Mouse (Mus musculus) thymus, postnatal 25 days (tissue): ENCODE measurements at regions not wholly inside any gene's neighbourhood (a gene's known extent, or its start where the extent isn't known, plus 50 kb on each side); places are given as distances from the start of the nearest gene placed in this dataset.

Experiments used
- DNase-seq: peaks from one replicate; pipeline ENCODE4 v3.0.0; 2022

DNA sequence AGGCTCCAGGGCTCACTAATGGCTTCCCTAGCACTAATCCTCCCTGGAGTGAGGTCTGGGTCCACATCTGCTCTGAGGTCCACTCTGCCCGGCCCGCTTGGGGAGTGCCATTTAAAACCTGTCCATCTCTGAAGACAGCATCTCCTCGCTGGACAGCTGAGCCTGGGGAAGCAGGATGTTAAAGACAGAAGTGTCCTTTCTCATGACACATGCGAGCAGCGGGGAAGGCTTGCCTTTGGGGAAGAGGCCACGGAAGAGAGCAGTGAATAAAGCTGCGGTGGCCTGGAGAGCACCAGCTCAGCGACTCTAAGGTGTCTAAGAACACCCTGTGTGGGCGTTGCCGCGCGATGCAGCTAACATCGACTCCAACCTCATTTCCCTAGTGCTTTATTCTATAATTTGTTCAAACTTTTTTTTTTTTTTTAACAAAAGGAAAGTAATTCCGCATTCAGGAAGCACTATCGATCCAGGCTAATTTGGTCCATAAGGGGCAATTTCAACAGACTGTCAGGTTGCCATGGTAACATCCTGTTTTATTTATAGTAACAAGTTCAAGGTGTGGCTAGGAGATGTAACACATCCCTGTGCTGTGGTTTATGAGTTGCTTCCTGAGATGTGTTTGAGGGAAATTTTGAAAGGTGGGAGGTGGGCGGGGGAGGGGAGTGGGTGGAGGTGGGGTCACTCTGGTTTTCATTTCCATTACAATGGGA is 120.0 kb downstream of the Cartpt start:
- DNase-seq: no peak

- no peak for DNase-seq
These were observed 122.1 kb downstream of the Cartpt start for GRCm38 (mm10) chr13:99778747-99779146.

- DNase-seq: no peak
These were observed 123.2 kb downstream of the Cartpt start for GRCm38 (mm10) chr13:99777736-99778135.

DNA sequence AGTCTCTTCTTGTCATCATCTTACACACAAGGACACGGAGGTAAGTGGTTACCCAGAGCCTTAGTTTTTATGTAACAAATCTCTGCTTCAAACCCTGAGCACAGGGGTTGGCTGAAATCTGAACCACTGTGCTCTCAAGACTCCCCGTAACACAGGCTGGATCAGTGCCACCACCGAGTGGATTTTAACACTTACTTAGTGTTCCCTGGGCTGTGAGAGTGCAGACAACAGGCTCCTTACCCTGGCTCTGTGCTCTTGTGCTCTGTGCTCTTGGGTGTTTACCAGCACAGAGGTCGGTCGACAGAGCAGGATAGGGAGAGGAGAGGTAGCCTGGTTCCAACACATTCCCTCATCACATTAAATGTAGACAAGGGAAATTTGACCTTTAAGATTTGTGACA is 134.9 kb downstream of the Cartpt start:
- DNase-seq: no peak

DNA sequence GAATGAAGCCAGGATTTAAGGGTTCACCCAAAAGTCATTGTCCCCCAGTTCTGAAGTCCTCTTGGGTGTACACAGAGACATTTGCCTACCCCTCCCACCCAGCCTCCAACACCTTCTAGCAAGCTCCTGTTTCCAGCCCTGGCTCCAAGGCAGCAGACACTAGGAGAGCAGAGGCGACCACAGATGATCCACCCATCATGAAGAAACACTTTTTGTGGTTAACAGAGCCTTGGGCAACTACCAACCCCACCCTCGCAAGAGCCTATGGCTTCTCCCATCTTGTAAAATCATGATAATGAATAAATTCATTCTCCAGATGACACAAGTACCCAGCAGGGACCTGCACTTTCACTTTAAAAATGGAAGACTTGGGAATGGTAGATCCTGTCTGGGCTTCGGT is 136.1 kb downstream of the Cartpt start:
- DNase-seq: no peak

DNA sequence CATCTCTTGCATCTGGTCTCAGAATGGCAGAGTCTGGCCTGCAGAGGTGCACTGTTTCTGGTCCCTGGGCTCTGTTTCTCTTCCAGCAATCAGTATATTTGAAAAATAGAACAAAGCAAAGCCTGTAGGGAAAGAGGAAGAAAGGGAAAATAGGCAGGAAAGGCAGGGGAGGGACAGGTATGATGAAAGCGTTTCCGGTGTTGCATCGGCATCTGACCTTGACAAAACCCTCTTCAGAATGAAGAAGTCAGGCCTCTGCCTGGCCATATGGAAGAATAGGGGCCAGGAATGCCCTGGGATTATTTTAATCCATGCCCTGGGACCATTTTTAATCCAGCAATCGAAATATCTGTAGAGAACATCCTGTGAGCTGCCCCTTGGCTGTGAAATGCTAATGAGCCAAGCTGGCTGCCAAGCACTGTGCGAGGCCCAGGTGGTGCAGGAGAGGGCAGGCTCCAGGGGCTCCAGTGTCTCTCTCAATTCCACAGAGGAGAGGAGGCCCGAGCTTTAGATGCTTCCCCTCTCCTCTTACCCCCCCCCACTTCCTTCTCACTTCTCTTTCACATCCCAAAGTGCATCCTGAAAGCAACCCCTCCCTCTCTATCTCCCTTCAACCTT is 136.7 kb downstream of the Cartpt start:
- no peak for DNase-seq

DNA sequence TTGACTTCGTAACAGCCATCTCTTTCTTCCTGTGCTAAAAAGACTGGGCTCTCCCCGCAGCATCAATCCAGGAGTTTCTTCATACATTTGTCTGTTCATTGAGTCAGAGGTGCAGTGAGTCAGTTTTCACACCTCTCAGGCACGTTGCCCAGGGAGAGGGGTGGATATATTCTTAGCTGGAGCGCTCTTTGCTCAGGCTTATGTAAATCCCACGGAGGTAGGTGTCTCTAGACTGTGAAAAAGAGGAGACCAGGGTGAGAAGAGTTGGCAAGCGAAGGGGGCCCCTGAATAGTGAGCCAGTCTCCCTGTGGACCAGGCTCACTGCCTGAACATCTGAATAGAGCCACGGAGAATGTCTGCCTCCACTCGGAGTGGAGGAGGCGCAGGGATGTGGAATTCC is 139.0 kb downstream of the Cartpt start:
- no peak for DNase-seq

- no peak for DNase-seq
These were observed 139.5 kb downstream of the Cartpt start for GRCm38 (mm10) chr13:99761423-99761822.

DNA sequence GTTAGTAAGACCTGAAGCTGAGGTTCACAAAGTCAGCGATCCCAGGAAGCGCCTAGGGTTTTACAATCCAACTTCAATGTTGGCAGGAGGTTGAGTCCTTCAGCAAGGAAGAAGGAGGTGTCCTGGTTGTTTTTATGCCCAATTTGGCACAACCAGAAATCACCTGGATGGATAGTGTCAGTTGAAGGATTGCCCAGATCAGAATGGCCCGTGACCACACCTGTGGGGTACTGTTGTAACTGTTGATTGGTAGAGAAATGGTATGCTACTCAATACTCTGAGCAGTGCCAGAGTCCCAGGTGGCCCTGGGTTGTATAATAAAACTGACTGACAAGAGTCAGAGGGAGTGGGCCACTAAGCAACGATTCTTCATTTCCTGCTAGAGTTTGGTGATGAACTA is 140.2 kb downstream of the Cartpt start:
- no peak for DNase-seq

DNA sequence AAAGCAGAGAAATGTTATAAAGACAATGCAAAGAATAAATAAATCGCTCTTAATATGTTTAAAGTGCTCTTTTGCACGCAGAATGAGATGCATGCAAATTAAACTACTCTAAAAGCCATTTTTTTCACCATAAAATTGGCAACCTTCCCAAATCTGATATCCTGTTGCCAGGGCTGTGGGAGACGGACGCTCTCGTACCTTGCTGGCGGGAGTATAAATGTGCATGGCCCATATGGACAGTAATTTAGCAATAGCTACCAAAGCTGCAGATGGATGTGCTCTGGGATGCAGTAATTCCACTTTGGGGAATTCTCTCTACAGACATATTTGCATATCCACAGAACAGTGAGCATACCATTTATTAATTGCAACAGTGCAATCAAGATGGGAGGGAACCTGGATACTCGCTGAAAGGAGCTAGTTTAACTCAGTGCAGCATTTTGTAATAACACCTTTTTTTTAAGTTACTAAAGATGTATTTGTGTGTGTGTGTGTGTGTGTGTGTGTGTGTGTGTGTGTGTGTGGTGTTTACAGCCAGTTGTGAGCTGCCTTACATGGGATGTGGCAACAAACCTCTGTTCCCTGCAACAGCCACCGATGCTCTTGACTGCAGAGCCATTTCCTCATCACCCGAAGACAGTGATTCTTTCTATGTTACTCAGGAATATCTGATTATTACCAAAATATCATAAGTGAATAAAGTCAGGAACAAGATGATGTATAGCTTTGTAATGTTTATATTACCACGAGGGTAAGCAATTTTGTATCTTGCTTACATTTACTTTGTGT is 141.4 kb downstream of the Cartpt start:
- DNase-seq: no peak

DNA sequence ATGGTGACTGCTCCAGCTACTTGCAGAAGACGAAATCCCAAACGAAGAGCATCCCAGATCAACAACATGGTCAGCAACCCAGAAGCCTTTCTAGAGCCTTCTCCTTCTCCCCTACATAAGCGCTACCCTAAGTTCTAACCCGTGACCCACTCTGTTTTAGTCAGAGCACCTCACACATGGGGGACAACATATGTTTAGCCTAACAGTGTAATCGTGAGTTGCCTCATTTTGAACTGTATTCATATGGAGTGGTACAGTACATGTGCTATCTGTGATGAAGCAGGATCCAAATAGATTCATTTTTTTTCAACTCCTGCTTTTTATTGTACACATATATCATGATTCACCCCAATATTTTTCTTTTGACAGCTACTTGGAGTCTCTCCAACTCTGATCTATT is 146.2 kb downstream of the Cartpt start:
- no peak for DNase-seq

GRCm38 (mm10) chr13:99754251-99754652 is 146.6 kb downstream of the Cartpt start:
- no peak for DNase-seq

- DNase-seq: no peak
These were observed 147.4 kb downstream of the Cartpt start for GRCm38 (mm10) chr13:99753526-99753925.

DNA sequence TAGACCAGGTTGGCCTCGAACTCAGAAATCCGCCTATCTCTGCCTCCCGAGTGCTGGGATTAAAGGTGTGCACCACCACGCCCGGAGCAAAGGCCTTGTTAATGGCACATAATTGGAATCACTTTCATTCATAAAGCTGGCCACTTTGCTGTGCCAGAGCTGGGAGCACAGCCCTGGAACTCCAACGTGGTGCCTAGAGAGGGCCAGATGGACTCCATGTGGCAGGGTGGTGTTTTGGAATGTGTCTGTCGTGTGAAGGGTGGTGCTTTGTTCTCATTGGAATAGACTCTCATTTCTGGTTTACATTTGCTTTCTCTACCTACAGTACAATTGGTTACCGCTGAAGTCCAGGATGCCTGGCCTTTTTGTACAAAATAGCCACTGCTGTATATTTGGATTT is 150.2 kb downstream of the Cartpt start:
- DNase-seq: no peak

DNA sequence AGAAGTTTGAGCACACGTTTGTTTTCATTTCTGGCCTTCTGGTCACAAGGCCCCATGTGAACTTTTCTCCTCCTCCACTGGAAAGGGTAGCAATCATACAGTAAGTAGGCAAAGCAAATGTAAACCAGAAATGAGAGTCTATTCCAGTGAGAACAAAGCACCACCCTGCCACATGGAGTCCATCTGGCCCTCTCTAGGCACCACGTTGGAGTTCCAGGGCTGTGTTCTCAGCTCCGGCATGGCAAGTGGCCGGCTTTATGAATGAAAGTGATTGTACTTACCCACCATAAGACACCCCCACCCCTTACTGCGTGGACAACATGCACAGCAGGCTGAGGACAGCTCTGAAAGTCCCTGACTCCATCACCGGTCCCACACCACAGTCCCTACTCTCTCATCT is 151.5 kb downstream of the Cartpt start:
- no peak for DNase-seq

GRCm38 (mm10) chr13:99748128-99748527 is 152.8 kb downstream of the Cartpt start:
- no peak for DNase-seq

GRCm38 (mm10) chr13:99745526-99745925 is 155.4 kb downstream of the Cartpt start:
- DNase-seq: no peak

- no peak for DNase-seq
These were observed 156.1 kb downstream of the Cartpt start for GRCm38 (mm10) chr13:99744790-99745120.

DNA sequence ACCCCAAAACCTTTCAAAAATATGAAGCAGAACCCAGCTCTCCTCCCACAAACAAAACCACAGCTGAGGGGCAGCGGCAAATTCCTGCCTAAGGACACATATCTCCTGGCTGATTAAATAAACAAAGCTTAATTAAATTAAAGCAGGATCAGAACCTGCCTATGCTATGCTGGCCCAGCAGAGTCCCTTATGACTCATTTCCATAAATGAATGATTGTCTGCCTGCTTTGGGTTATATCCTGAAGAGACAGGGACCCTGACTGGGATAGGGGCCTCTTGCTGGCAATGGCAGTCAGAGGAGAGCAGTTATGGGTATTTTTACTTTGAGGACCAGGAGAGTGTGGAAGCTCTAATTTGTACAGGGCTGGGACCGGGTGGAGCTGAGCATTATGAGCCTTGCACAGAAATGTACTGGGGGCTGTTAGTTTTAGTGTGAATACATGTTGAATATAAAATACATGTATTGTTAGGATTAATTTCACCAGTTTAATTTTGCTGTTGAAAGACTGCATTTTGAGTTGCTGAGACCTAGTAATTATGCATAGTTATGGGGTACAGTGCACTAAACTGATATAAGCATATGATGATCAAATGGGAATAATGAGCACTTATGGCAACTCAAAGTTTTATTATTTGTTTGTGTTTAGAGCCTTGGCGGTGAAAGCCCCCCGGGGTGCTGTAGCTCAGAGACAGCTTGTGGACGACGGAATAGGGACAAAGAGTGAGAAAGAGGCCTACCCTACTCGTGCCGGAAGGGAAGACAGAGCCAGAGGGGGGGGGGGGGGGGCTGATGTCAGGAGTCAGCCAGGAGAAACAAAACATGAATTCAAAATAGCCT is 156.7 kb downstream of the Cartpt start:
- no peak for DNase-seq

DNA sequence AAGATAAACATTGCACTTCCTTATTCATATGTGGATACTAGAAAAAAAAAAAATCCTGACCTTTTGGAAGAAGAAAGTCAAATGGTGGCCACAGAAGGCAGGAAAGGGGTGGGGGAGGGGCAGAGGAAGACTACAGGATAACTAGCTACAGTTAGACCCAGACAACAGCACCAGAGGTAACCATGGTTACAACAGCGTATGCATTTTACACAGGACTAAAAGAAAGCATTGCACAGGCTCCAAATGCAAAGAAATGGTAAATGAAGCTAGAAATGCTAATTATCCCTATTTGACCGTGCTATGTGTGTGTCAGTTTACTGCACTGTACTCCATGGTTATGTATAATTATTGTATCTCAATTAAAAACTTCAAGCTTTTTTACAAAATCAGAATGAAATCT is 158.4 kb downstream of the Cartpt start:
- DNase-seq: no peak

- DNase-seq: no peak
These were observed 158.9 kb downstream of the Cartpt start for GRCm38 (mm10) chr13:99741981-99742380.

- no peak for DNase-seq
These were observed 161.5 kb downstream of the Cartpt start for GRCm38 (mm10) chr13:99739420-99739819.

DNA sequence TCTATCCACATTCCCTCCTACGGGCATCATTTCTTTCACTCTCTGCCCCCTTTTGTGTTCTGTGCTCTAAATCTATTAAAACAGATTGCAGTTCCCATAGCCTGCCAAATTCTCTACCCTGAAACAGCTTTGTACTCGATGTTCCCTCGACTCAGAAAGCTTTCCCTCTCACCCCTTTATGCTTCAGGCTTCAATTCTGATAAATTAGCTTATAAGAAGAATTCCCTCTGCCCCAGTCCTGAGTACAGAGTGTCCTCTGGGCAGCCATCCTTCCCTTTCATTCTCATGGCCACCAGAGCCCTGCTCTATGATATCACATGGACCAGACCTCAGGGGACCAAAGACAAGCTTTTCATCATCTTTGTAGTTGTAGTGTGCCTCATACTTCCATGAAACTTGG is 163.6 kb downstream of the Cartpt start:
- DNase-seq: no peak
